Mouse (Mus musculus): ENCODE measurements around the gene Ifitm10. TPM values are rescaled to one million over a fixed set of nuclear protein-coding genes. Genes with fewer than 3 reads are reported as not detected.

The Ifitm10 gene
- polyA plus RNA-seq, 1 experiment from 2014 or later: 3.0 TPM

GRCm38 (mm10) chr7:142376096-142376495 lies 2.5 kb upstream of the Ifitm10 start:
- ATAC-seq (ENCODE audit: low read depth) (no peak), DNase-seq (ENCODE audit: low spot score) (no peak)
- peaks cover 7% of the 10 kb centered on the region; the same call in 1 of the 2 replicates for H3K4me1 ChIP-seq (ENCODE audit: control insufficient read depth, insufficient read depth, low read length)
- no peak overlapping the region for H3K4me3 ChIP-seq (ENCODE audit: low read depth, low read length)
- H3K9me3 ChIP-seq (ENCODE audit: control insufficient read depth, low read length): no peaks in the 10 kb centered on the region
- H3K4me2 ChIP-seq (ENCODE audit: low read depth, low read length): no peak overlapping the region
- peaks cover 24% of the 10 kb centered on the region for H3K27me3 ChIP-seq (replicated peaks; ENCODE audit: control insufficient read depth, insufficient read depth, low read length)
- H3K27ac ChIP-seq (replicated peaks; ENCODE audit: low read depth, low read length): no peak overlapping the region
- H3K36me3 ChIP-seq (ENCODE audit: control insufficient read depth, insufficient read depth, low read length): peaks cover 60% of the 10 kb centered on the region
- H3K9ac ChIP-seq (ENCODE audit: low read depth, low read length): no peak overlapping the region
- WGBS: 79% methylated on average over 4 of the region's 4 CpGs

GRCm38 (mm10) chr7:142375261-142375724 lies 1.7 kb upstream of the Ifitm10 start:
- DNase-seq (ENCODE audit: low spot score) (no peak), ATAC-seq (ENCODE audit: low read depth) (no peak)
- Histone ChIP-seq H3K4me3 (ENCODE audit: low read depth, low read length) (no peak overlapping the region), H3K36me3 (ENCODE audit: control insufficient read depth, insufficient read depth, low read length) (peaks cover 52% of the 10 kb centered on the region), H3K4me2 (ENCODE audit: low read depth, low read length) (no peak overlapping the region), H3K27me3 (replicated peaks; ENCODE audit: control insufficient read depth, insufficient read depth, low read length) (peaks cover 31% of the 10 kb centered on the region), H3K27ac (replicated peaks; ENCODE audit: low read depth, low read length) (no peak overlapping the region), H3K9ac (ENCODE audit: low read depth, low read length) (no peak overlapping the region), H3K9me3 (ENCODE audit: control insufficient read depth, low read length) (no peaks in the 10 kb centered on the region), H3K4me1 (ENCODE audit: control insufficient read depth, insufficient read depth, low read length) (peaks cover 7% of the 10 kb centered on the region; the same call in 1 of the 2 replicates)
- 79% methylated on average over 6 of the region's 6 CpGs for WGBS

GRCm38 (mm10) chr7:142374413-142375015 lies 961 bp upstream of the Ifitm10 start:
- Histone ChIP-seq H3K4me1 (ENCODE audit: control insufficient read depth, insufficient read depth, low read length) (peaks cover 7% of the 10 kb centered on the region; the same call in 1 of the 2 replicates), H3K27ac (replicated peaks; ENCODE audit: low read depth, low read length) (no peak overlapping the region), H3K9ac (ENCODE audit: low read depth, low read length) (no peak overlapping the region), H3K4me2 (ENCODE audit: low read depth, low read length) (no peak overlapping the region), H3K4me3 (ENCODE audit: low read depth, low read length) (no peak overlapping the region), H3K27me3 (replicated peaks; ENCODE audit: control insufficient read depth, insufficient read depth, low read length) (peaks cover 31% of the 10 kb centered on the region), H3K9me3 (ENCODE audit: control insufficient read depth, low read length) (no peaks in the 10 kb centered on the region), H3K36me3 (ENCODE audit: control insufficient read depth, insufficient read depth, low read length) (peaks cover 44% of the 10 kb centered on the region)
- no peak for DNase-seq (ENCODE audit: low spot score)
- 89% methylated on average over 5 of the region's 5 CpGs for WGBS
- no peak for ATAC-seq (ENCODE audit: low read depth)

GRCm38 (mm10) chr7:142373039-142373438 lies 514 bp downstream of the Ifitm10 start:
- H3K9me3 ChIP-seq (ENCODE audit: control insufficient read depth, low read length): no peaks in the 10 kb centered on the region
- peaks cover 7% of the 10 kb centered on the region; the same call in 1 of the 2 replicates for H3K4me1 ChIP-seq (ENCODE audit: control insufficient read depth, insufficient read depth, low read length)
- ATAC-seq (ENCODE audit: low read depth): no peak
- peaks cover 30% of the 10 kb centered on the region for H3K36me3 ChIP-seq (ENCODE audit: control insufficient read depth, insufficient read depth, low read length)
- no peak for DNase-seq (ENCODE audit: low spot score)
- H3K4me2 ChIP-seq (ENCODE audit: low read depth, low read length): 0 out of 2 replicates have a peak overlapping the region, but pooled peaks have one; percentile 73
- WGBS: 74% methylated on average over 5 of the region's 5 CpGs
- no peak overlapping the region for H3K27ac ChIP-seq (replicated peaks; ENCODE audit: low read depth, low read length)
- H3K4me3 ChIP-seq (ENCODE audit: low read depth, low read length): no peak overlapping the region
- peaks cover 31% of the 10 kb centered on the region for H3K27me3 ChIP-seq (replicated peaks; ENCODE audit: control insufficient read depth, insufficient read depth, low read length)
- H3K9ac ChIP-seq (ENCODE audit: low read depth, low read length): no peak overlapping the region

- peaks cover 31% of the 10 kb centered on the region for H3K27me3 ChIP-seq (replicated peaks; ENCODE audit: control insufficient read depth, insufficient read depth, low read length)
- H3K9me3 ChIP-seq (ENCODE audit: control insufficient read depth, low read length): no peaks in the 10 kb centered on the region
- peak overlapping the region; percentile 45 for H3K4me3 ChIP-seq (ENCODE audit: low read depth, low read length)
- 3% methylated on average over 43 of the region's 64 CpGs for WGBS
- no peak overlapping the region for H3K27ac ChIP-seq (replicated peaks; ENCODE audit: low read depth, low read length)
- H3K36me3 ChIP-seq (ENCODE audit: control insufficient read depth, insufficient read depth, low read length): peaks cover 20% of the 10 kb centered on the region
- peak overlapping the region; percentile 56 for H3K9ac ChIP-seq (ENCODE audit: low read depth, low read length)
- DNase-seq (ENCODE audit: low spot score): no peak
- no peak for ATAC-seq (ENCODE audit: low read depth)
- H3K4me2 ChIP-seq (ENCODE audit: low read depth, low read length): peak overlapping the region; percentile 73
- peaks cover 7% of the 10 kb centered on the region; the same call in 1 of the 2 replicates for H3K4me1 ChIP-seq (ENCODE audit: control insufficient read depth, insufficient read depth, low read length)
These were observed 1.5 kb downstream of the Ifitm10 start for GRCm38 (mm10) chr7:142371768-142372661.

- Histone ChIP-seq H3K9ac (ENCODE audit: low read depth, low read length) (no peak overlapping the region), H3K9me3 (ENCODE audit: control insufficient read depth, low read length) (no peaks in the 10 kb centered on the region), H3K27ac (replicated peaks; ENCODE audit: low read depth, low read length) (no peak overlapping the region), H3K27me3 (replicated peaks; ENCODE audit: control insufficient read depth, insufficient read depth, low read length) (peaks cover 31% of the 10 kb centered on the region), H3K36me3 (ENCODE audit: control insufficient read depth, insufficient read depth, low read length) (peaks cover 13% of the 10 kb centered on the region), H3K4me1 (ENCODE audit: control insufficient read depth, insufficient read depth, low read length) (peaks cover 7% of the 10 kb centered on the region; the same call in 1 of the 2 replicates), H3K4me3 (ENCODE audit: low read depth, low read length) (peak overlapping the region; percentile 45), H3K4me2 (ENCODE audit: low read depth, low read length) (peak overlapping the region; percentile 73)
- DNase-seq (ENCODE audit: low spot score) (no peak), ATAC-seq (ENCODE audit: low read depth) (no peak)
- 28% methylated on average over 11 of the region's 11 CpGs for WGBS
These were observed 2.2 kb downstream of the Ifitm10 start for GRCm38 (mm10) chr7:142371398-142371767.

GRCm38 (mm10) chr7:142370937-142371336 lies 2.6 kb downstream of the Ifitm10 start:
- Histone ChIP-seq H3K4me1 (ENCODE audit: control insufficient read depth, insufficient read depth, low read length) (peaks cover 7% of the 10 kb centered on the region; the same call in 1 of the 2 replicates), H3K36me3 (ENCODE audit: control insufficient read depth, insufficient read depth, low read length) (peaks cover 9% of the 10 kb centered on the region), H3K27ac (replicated peaks; ENCODE audit: low read depth, low read length) (no peak overlapping the region), H3K27me3 (replicated peaks; ENCODE audit: control insufficient read depth, insufficient read depth, low read length) (peaks cover 31% of the 10 kb centered on the region), H3K9me3 (ENCODE audit: control insufficient read depth, low read length) (no peaks in the 10 kb centered on the region), H3K4me2 (ENCODE audit: low read depth, low read length) (no peak overlapping the region), H3K4me3 (ENCODE audit: low read depth, low read length) (no peak overlapping the region), H3K9ac (ENCODE audit: low read depth, low read length) (no peak overlapping the region)
- ATAC-seq (ENCODE audit: low read depth) (no peak), DNase-seq (ENCODE audit: low spot score) (no peak)
- WGBS: 83% methylated on average over 18 of the region's 18 CpGs

GRCm38 (mm10) chr7:142369820-142370219 lies 3.7 kb downstream of the Ifitm10 start:
- Histone ChIP-seq H3K9me3 (ENCODE audit: control insufficient read depth, low read length) (no peaks in the 10 kb centered on the region), H3K27ac (replicated peaks; ENCODE audit: low read depth, low read length) (no peak overlapping the region), H3K4me1 (ENCODE audit: control insufficient read depth, insufficient read depth, low read length) (peaks cover 7% of the 10 kb centered on the region; the same call in 1 of the 2 replicates), H3K4me3 (ENCODE audit: low read depth, low read length) (no peak overlapping the region), H3K4me2 (ENCODE audit: low read depth, low read length) (no peak overlapping the region), H3K9ac (ENCODE audit: low read depth, low read length) (no peak overlapping the region), H3K27me3 (replicated peaks; ENCODE audit: control insufficient read depth, insufficient read depth, low read length) (peaks cover 31% of the 10 kb centered on the region), H3K36me3 (ENCODE audit: control insufficient read depth, insufficient read depth, low read length) (no peaks in the 10 kb centered on the region)
- ATAC-seq (ENCODE audit: low read depth) (no peak), DNase-seq (ENCODE audit: low spot score) (no peak)
- WGBS: 81% methylated on average over 6 of the region's 6 CpGs
